Mouse (Mus musculus) heart, postnatal 0 days (tissue): ENCODE measurements around the gene Snupn. TPM values are rescaled to one million over a fixed set of nuclear protein-coding genes. Genes with fewer than 3 reads are reported as not detected.
"Not testable (repeated sequence)": the region's sequence is repeated elsewhere in the genome, so short reads cannot be mapped to it uniquely, and the experiment has no call there.

ENCODE experiments used
- ATAC-seq: fragments of 200-750 bp; cut with Nextera tagmentation; 2 replicates; pipeline ENCODE4 v1.8.0; 2017; ENCODE audit warnings: low read depth, moderate number of reproducible peaks, moderate library complexity; ENCODE audit not compliant: insufficient read depth
- DNase-seq: peaks from one replicate; pipeline ENCODE4 v3.0.0-alpha.2; 2016; ENCODE audit warnings: low spot score
- H3K27ac ChIP-seq: fragments of 300-500 bp; sonication (generic); 2 replicates; pipeline ENCODE4 v1.5.1; 2014; ENCODE audit warnings: low read depth, mild to moderate bottlenecking
- H3K27me3 ChIP-seq: fragments of 300-500 bp; sonication (generic); 2 replicates; pipeline ENCODE4 v1.6.1; 2014; ENCODE audit warnings: low read length, mixed read lengths; ENCODE audit not compliant: control insufficient read depth, insufficient read depth
- H3K36me3 ChIP-seq: fragments of 300-500 bp; sonication (generic); replicated peaks from 2 replicates; pipeline ENCODE4 v1.6.1; 2014; ENCODE audit warnings: low read length, mixed read lengths; ENCODE audit not compliant: control insufficient read depth, insufficient read depth
- H3K4me1 ChIP-seq: fragments of 300-500 bp; sonication (generic); 2 replicates; pipeline ENCODE4 v1.6.1; 2014; ENCODE audit warnings: antibody characterized with exemption; ENCODE audit not compliant: control insufficient read depth, insufficient read depth
- H3K4me2 ChIP-seq: fragments of 300-500 bp; sonication (generic); 2 replicates; pipeline ENCODE4 v1.6.1; 2014; ENCODE audit warnings: low read depth, mild to moderate bottlenecking, low read length, moderate library complexity
- H3K4me3 ChIP-seq: fragments of 300-500 bp; sonication (generic); 2 replicates; pipeline ENCODE4 v1.5.1; 2014; ENCODE audit warnings: low read depth, low read length
- H3K9ac ChIP-seq: fragments of 300-500 bp; sonication (generic); replicated peaks from 2 replicates; pipeline ENCODE4 v1.6.1; 2014; ENCODE audit warnings: low read depth, low read length, mixed read lengths
- H3K9me3 ChIP-seq: fragments of 300-500 bp; sonication (generic); replicated peaks from 2 replicates; pipeline ENCODE4 v1.6.1; 2016; ENCODE audit warnings: low read length; ENCODE audit not compliant: control insufficient read depth
- CTCF ChIP-seq: IDR thresholded peaks from 2 replicates; pipeline ENCODE4 v1.5.1; 2016; ENCODE audit warnings: antibody characterized with exemption, control low read depth, low read depth
- EP300 ChIP-seq: IDR thresholded peaks from 2 replicates; pipeline ENCODE4 v1.6.1; 2016; ENCODE audit warnings: antibody characterized with exemption, low read depth
- whole genome bisulfite sequencing: fragments of 180-500 bp; shearing (Covaris S2); extraction: QIAGEN DNeasy Blood & Tissue Kit; methylation state at CpG from one replicate; pipeline ENCODE4 v1.1.7; 2014; 5-methylcytosine and 5-hydroxymethylcytosine counted together
- polyA plus RNA-seq: library from polyadenylated mRNA; unstranded; fragments of >200 nt; fragmentation: Nextera tagmentation; extraction: Ambion mirVana; gene quantifications from 2 replicates; pipeline ENCODE4 v1.2.1, GENCODE M21; 2015
- total RNA-seq: library from RNA; depleted of rRNA; stranded (reverse); fragments of >200 nt; gene quantifications from 2 replicates; pipeline ENCODE4 v1.2.3, GENCODE M21; 2014; ENCODE audit warnings: low replicate concordance

Gene Snupn
- total and polyA plus RNA-seq, 2 experiments from 2014 or later: 2.8 to 14.9 TPM

DNA sequence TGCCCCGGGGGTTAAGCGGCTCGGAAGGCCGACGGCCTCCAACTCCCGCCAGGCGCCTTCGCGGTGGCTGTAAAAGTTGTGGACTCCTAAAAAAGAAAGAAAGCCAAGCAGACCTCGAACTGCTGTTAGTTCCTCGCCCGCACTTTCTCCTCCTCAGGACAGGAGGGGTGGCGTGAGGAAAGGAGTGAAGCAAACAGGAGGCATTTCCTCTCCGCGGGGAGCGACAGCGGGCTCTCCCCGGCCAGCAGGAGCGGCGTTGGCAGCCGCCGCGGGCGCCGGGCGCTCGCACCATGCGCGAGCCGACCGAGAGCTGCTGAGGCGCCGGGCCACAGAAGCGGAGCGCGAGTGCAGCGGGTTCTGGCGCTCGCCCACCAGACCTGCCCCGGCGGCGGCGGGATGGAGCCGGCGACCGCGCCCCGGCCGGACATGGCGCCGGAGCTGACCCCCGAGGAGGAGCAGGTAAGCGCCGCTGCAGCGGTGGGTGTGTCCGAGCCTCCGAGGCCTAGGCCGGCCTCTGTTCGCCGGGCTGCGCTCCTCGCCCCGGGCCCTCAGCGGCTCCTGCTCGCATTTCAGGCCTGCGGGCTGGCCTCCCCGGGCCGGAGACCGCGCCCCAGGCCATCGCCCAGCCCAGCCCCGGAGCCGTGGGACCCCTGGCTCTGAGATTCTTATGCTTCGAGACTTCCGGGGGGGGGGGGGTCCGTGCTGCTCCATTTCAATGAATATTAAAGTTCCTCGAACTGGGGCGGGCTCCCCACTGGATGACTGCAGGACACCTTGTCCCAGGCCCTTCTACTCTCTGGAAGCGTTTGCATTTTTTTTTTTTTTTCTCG lies 44.7 kb downstream of the Snupn start:
- ATAC-seq: peak; percentile 61
- Histone ChIP-seq H3K9ac (peak overlapping the region; percentile 85), H3K36me3 (no peaks in the 10 kb centered on the region), H3K27ac (peak overlapping the region; percentile 87), H3K4me2 (peak overlapping the region; percentile 85), H3K27me3 (no peaks in the 10 kb centered on the region), H3K9me3 (no peaks in the 10 kb centered on the region), H3K4me1 (peaks cover 17% of the 10 kb centered on the region; the same call in 1 of the 2 replicates), H3K4me3 (peak overlapping the region; percentile 59)
- DNase-seq: peak; percentile 39
- TF ChIP-seq EP300 (no peak), CTCF (no peak)
- 0% methylated on average over 73 of the region's 80 CpGs for WGBS

DNA sequence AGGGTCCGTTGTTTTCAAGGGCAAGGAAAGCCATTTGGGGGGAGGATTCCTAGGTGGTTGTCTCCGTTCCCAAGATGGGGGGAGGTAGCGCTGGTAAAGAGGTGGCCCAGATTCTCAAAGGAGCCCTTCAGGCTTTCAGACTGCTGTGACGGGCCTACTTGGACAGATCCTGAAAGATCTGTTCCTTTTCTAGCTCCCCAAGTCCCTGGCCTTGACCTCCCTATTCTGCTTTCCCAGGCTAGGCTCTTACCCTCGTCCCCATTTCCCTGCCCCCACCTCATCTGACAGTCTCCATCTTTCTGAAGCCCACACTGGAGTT lies 45.3 kb downstream of the Snupn start:
- DNase-seq (peak; percentile 50), ATAC-seq (no peak)
- WGBS: 0% methylated on average over 5 of the region's 5 CpGs
- Histone ChIP-seq H3K9ac (peak overlapping the region; percentile 85), H3K4me1 (peaks cover 17% of the 10 kb centered on the region; the same call in 1 of the 2 replicates), H3K27me3 (no peaks in the 10 kb centered on the region), H3K4me2 (peak overlapping the region; percentile 85), H3K27ac (peak overlapping the region; percentile 87), H3K36me3 (no peaks in the 10 kb centered on the region), H3K4me3 (peak overlapping the region; percentile 59), H3K9me3 (no peaks in the 10 kb centered on the region)
- TF ChIP-seq EP300: no peak
- TF ChIP-seq CTCF: no peak

DNA sequence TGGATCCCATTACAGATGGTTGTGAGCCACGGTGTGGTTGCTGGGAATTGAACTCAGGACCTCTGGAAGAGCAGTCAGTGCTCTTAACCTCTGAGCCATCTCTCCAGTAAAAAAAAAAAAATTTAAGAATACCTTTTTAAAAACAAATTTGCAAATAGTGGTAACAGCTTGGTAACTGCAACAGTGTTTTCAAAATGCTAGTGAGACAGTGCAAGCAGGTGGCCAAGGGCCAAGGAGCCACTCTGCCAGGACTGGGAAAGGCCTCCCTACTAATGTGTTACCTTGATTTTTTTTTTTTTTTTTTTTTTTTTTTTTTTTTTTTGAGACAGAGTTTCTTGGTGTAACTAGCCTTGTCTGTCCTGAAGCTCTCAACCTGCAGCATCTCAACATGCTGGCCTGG lies 46.5 kb downstream of the Snupn start:
- not testable (repeated sequence) for DNase-seq, H3K9me3 ChIP-seq, H3K9ac ChIP-seq, H3K4me2 ChIP-seq, H3K4me3 ChIP-seq, H3K36me3 ChIP-seq, ATAC-seq, H3K27me3 ChIP-seq, H3K27ac ChIP-seq
- WGBS: 95% methylated on average over 1 of the region's 1 CpGs
- peaks cover 17% of the 10 kb centered on the region; the same call in 1 of the 2 replicates for H3K4me1 ChIP-seq

DNA sequence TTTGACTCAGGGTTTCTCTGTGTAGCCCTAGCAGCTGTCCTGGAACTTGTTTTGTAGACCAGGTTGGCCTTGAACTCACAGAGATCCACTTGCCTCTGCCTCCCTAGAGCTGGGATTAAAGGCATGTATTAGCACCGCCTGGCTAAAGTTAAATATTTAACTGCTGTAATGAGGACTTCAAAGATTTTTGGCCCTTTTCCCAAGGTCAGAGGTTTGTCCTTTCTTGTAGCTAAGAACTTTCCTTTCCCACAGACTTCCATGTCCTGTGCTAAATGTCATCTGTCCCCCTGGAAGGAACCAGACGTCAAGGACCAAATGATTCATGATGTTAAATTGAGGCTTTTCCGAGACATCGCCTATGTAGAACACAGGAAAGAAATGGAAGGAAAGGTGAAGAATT lies 52.3 kb downstream of the Snupn start:
- H3K4me3 ChIP-seq: no peak overlapping the region
- no peak overlapping the region for H3K4me2 ChIP-seq
- TF ChIP-seq CTCF (no peak), EP300 (no peak)
- no peaks in the 10 kb centered on the region for H3K9me3 ChIP-seq
- no peaks in the 10 kb centered on the region for H3K36me3 ChIP-seq
- H3K27ac ChIP-seq: 0 out of 2 replicates have a peak overlapping the region, but pooled peaks have one; percentile 11
- 0 out of 2 replicates have a peak, but pooled peaks cover 7% of the 10 kb centered on the region for H3K4me1 ChIP-seq
- no peaks in the 10 kb centered on the region for H3K27me3 ChIP-seq
- ATAC-seq (no peak), DNase-seq (peak; percentile 58)
- WGBS: 47% methylated on average over 4 of the region's 4 CpGs
- H3K9ac ChIP-seq: no peak overlapping the region

DNA sequence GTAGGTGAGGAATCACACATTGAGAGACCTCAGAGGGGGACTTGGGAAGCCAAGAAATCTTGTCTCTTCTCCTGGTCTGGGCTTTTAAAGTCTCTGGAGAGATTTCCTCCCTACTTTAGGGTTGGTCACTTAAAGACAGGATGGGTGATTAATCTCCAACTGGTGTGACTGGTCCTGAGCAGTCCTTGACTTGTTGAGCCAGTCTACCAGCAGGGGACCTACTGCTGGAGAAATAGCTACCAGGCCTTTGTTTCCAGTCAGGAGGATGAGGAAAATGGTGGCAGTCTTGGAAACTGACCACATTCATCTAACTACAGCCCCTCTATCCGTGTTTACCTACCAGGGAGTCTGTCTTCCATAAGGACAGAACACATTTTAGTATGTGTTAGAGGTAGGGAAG lies 61.7 kb downstream of the Snupn start:
- no peak for DNase-seq
- no peak for ATAC-seq
- Histone ChIP-seq H3K9me3 (peaks cover 7% of the 10 kb centered on the region), H3K4me2 (no peak overlapping the region), H3K27me3 (no peaks in the 10 kb centered on the region), H3K27ac (no peak overlapping the region), H3K4me3 (no peak overlapping the region), H3K36me3 (peaks cover 8% of the 10 kb centered on the region; the same call in 1 of the 2 replicates), H3K9ac (no peak overlapping the region), H3K4me1 (no peaks in the 10 kb centered on the region)
- WGBS: 88% methylated on average over 1 of the region's 1 CpGs
- TF ChIP-seq CTCF: no peak
- no peak for TF ChIP-seq EP300

DNA sequence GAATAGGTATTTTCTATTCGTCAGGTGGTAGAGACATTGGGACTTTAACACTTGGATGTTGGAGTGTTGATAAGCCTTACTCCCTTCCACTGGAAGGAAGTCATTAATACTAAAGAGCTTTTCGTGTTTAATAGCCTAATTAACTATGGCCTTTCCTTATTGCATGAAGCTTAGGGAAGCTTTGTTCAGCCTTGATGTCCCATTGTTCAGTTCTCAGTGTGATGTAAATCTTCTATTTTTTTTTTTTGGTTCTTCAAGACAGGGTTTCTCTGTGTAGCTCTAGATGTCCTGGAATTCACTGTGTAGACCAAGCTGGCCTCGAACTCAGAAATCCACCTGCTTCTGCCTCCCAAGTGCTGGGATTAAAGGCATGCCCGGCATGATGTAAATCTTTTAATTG lies 62.2 kb downstream of the Snupn start:
- Histone ChIP-seq H3K27me3 (no peaks in the 10 kb centered on the region), H3K9ac (no peak overlapping the region), H3K9me3 (peaks cover 7% of the 10 kb centered on the region), H3K27ac (no peak overlapping the region), H3K4me1 (no peaks in the 10 kb centered on the region), H3K4me2 (no peak overlapping the region), H3K36me3 (peaks cover 8% of the 10 kb centered on the region; the same call in 1 of the 2 replicates), H3K4me3 (no peak overlapping the region)
- TF ChIP-seq CTCF (no peak), EP300 (no peak)
- no peak for ATAC-seq
- no peak for DNase-seq
- WGBS: 90% methylated on average over 4 of the region's 4 CpGs
